Mouse (Mus musculus): Measurements from ENCODE around the gene Ahcy. TPM values are rescaled to one million over a fixed set of nuclear protein-coding genes. Genes with fewer than 3 reads are reported as not detected.
A peak's percentile ranks its signal among the peaks of the same experiment; 100 is the strongest.

The Ahcy gene
- polyA plus RNA-seq, 1 experiment from 2014 or later = 49.3 TPM

GRCm38 (mm10) chr2:155090909-155091742 lies 16.8 kb upstream of the Ahcy start:
- ATAC-seq (ENCODE audit: low FRiP score, low read depth) = no peak
- 71% methylated on average over 13 of the region's 13 CpGs for WGBS

GRCm38 (mm10) chr2:155088264-155088663 lies 14.0 kb upstream of the Ahcy start:
- no peak overlapping the region for H3K27ac ChIP-seq
- WGBS = 84% methylated on average over 6 of the region's 6 CpGs
- no peak overlapping the region for H3K4me3 ChIP-seq
- ATAC-seq (ENCODE audit: low FRiP score, low read depth) = no peak
- H3K9me3 ChIP-seq = no peaks in the 10 kb centered on the region
- no peaks in the 10 kb centered on the region for H3K36me3 ChIP-seq
- H3K9ac ChIP-seq = no peak overlapping the region
- no peaks in the 10 kb centered on the region for H3K27me3 ChIP-seq (replicated peaks)
- H3K4me2 ChIP-seq (replicated peaks) = no peak overlapping the region
- H3K4me1 ChIP-seq = no peaks in the 10 kb centered on the region

More at GRCm38 (mm10) chr2:155090909-155091742, 16.8 kb upstream of the Ahcy start:
- no peak overlapping the region for H3K4me3 ChIP-seq
- H3K9me3 ChIP-seq = no peaks in the 10 kb centered on the region
- no peaks in the 10 kb centered on the region for H3K27me3 ChIP-seq (replicated peaks)
- no peak overlapping the region for H3K4me2 ChIP-seq (replicated peaks)
- no peak overlapping the region for H3K27ac ChIP-seq
- H3K9ac ChIP-seq = no peak overlapping the region
- H3K4me1 ChIP-seq = no peaks in the 10 kb centered on the region
- no peaks in the 10 kb centered on the region for H3K36me3 ChIP-seq

- Histone ChIP-seq H3K27ac (no peak overlapping the region), H3K9ac (no peak overlapping the region), H3K27me3 (replicated peaks) (no peaks in the 10 kb centered on the region), H3K4me2 (replicated peaks) (no peak overlapping the region), H3K36me3 (no peaks in the 10 kb centered on the region), H3K4me1 (no peaks in the 10 kb centered on the region), H3K9me3 (no peaks in the 10 kb centered on the region), H3K4me3 (no peak overlapping the region)
- 92% methylated on average over 5 of the region's 5 CpGs for WGBS
- ATAC-seq (ENCODE audit: low FRiP score, low read depth) = no peak
Measured at GRCm38 (mm10) chr2:155086328-155086727, 12.0 kb upstream of the Ahcy start.

- WGBS = 86% methylated on average over 5 of the region's 5 CpGs
- H3K27me3 ChIP-seq (replicated peaks) = no peaks in the 10 kb centered on the region
- H3K4me1 ChIP-seq = no peaks in the 10 kb centered on the region
- no peaks in the 10 kb centered on the region for H3K9me3 ChIP-seq
- H3K36me3 ChIP-seq = no peaks in the 10 kb centered on the region
- no peak overlapping the region for H3K4me2 ChIP-seq (replicated peaks)
- ATAC-seq (ENCODE audit: low FRiP score, low read depth) = no peak
- H3K27ac ChIP-seq = no peak overlapping the region
- no peak overlapping the region for H3K9ac ChIP-seq
- H3K4me3 ChIP-seq = no peak overlapping the region
Measured at GRCm38 (mm10) chr2:155084546-155084945, 10.2 kb upstream of the Ahcy start.

- Histone ChIP-seq H3K4me1 (no peaks in the 10 kb centered on the region), H3K9me3 (no peaks in the 10 kb centered on the region), H3K36me3 (no peaks in the 10 kb centered on the region), H3K9ac (no peak overlapping the region), H3K4me2 (replicated peaks) (no peak overlapping the region), H3K27ac (no peak overlapping the region), H3K27me3 (replicated peaks) (no peaks in the 10 kb centered on the region), H3K4me3 (no peak overlapping the region)
- 19% methylated on average over 8 of the region's 8 CpGs for WGBS
- no peak; the same call in 1 of the 2 replicates for ATAC-seq (ENCODE audit: low FRiP score, low read depth)
Measured at GRCm38 (mm10) chr2:155082121-155082803, 8.0 kb upstream of the Ahcy start.

GRCm38 (mm10) chr2:155081056-155081455 lies 6.8 kb upstream of the Ahcy start:
- Histone ChIP-seq H3K9me3 (no peaks in the 10 kb centered on the region), H3K27me3 (replicated peaks) (no peaks in the 10 kb centered on the region), H3K36me3 (no peaks in the 10 kb centered on the region), H3K4me3 (no peak overlapping the region), H3K9ac (no peak overlapping the region), H3K4me1 (no peaks in the 10 kb centered on the region), H3K4me2 (replicated peaks) (no peak overlapping the region), H3K27ac (no peak overlapping the region)
- ATAC-seq (ENCODE audit: low FRiP score, low read depth) = no peak
- 96% methylated on average over 3 of the region's 3 CpGs for WGBS

GRCm38 (mm10) chr2:155080179-155080530 lies 5.9 kb upstream of the Ahcy start:
- Histone ChIP-seq H3K27me3 (replicated peaks) (no peaks in the 10 kb centered on the region), H3K4me3 (no peak overlapping the region), H3K27ac (no peak overlapping the region), H3K4me1 (peaks cover 3% of the 10 kb centered on the region; the same call in 1 of the 2 replicates), H3K9me3 (no peaks in the 10 kb centered on the region), H3K36me3 (no peaks in the 10 kb centered on the region), H3K4me2 (replicated peaks) (no peak overlapping the region), H3K9ac (no peak overlapping the region)
- ATAC-seq (ENCODE audit: low FRiP score, low read depth) = no peak
- 74% methylated on average over 4 of the region's 4 CpGs for WGBS

- ATAC-seq (ENCODE audit: low FRiP score, low read depth) = no peak
Measured at GRCm38 (mm10) chr2:155079500-155080178, 5.3 kb upstream of the Ahcy start.

GRCm38 (mm10) chr2:155075649-155076048 lies 1.4 kb upstream of the Ahcy start:
- no peak overlapping the region for H3K4me3 ChIP-seq
- H3K27me3 ChIP-seq (replicated peaks) = no peaks in the 10 kb centered on the region
- no peak overlapping the region for H3K27ac ChIP-seq
- H3K36me3 ChIP-seq = no peaks in the 10 kb centered on the region
- no peak for ATAC-seq (ENCODE audit: low FRiP score, low read depth)
- WGBS = 86% methylated on average over 6 of the region's 6 CpGs
- H3K9ac ChIP-seq = no peak overlapping the region
- H3K9me3 ChIP-seq = no peaks in the 10 kb centered on the region
- no peak overlapping the region for H3K4me2 ChIP-seq (replicated peaks)
- H3K4me1 ChIP-seq = peaks cover 24% of the 10 kb centered on the region

More at GRCm38 (mm10) chr2:155079500-155080178, 5.3 kb upstream of the Ahcy start:
- H3K36me3 ChIP-seq = no peaks in the 10 kb centered on the region
- H3K4me1 ChIP-seq = peaks cover 9% of the 10 kb centered on the region
- no peak overlapping the region for H3K4me2 ChIP-seq (replicated peaks)
- H3K9me3 ChIP-seq = no peaks in the 10 kb centered on the region
- no peaks in the 10 kb centered on the region for H3K27me3 ChIP-seq (replicated peaks)
- no peak overlapping the region for H3K4me3 ChIP-seq
- H3K27ac ChIP-seq = no peak overlapping the region
- H3K9ac ChIP-seq = no peak overlapping the region
- 28% methylated on average over 7 of the region's 7 CpGs for WGBS

- H3K4me1 ChIP-seq = peaks cover 24% of the 10 kb centered on the region
- H3K4me3 ChIP-seq = peak overlapping the region; percentile 67
- peak overlapping the region; percentile 80 for H3K4me2 ChIP-seq (replicated peaks)
- 17% methylated on average over 12 of the region's 12 CpGs for WGBS
- H3K9me3 ChIP-seq = no peaks in the 10 kb centered on the region
- H3K9ac ChIP-seq = peak overlapping the region; percentile 80
- H3K27me3 ChIP-seq (replicated peaks) = no peaks in the 10 kb centered on the region
- H3K36me3 ChIP-seq = no peaks in the 10 kb centered on the region
- no peak overlapping the region for H3K27ac ChIP-seq
- peak; percentile 18; the same call in 1 of the 2 replicates for ATAC-seq (ENCODE audit: low FRiP score, low read depth)
Measured at GRCm38 (mm10) chr2:155074766-155075330, 551 bp upstream of the Ahcy start.

GRCm38 (mm10) chr2:155073347-155073746 lies 950 bp downstream of the Ahcy start:
- Histone ChIP-seq H3K36me3 (peaks cover 3% of the 10 kb centered on the region; the same call in 1 of the 2 replicates), H3K27me3 (replicated peaks) (no peaks in the 10 kb centered on the region), H3K27ac (no peak overlapping the region), H3K4me3 (peak overlapping the region; percentile 67), H3K4me1 (peaks cover 24% of the 10 kb centered on the region), H3K9me3 (no peaks in the 10 kb centered on the region), H3K4me2 (replicated peaks) (peak overlapping the region; percentile 80), H3K9ac (peak overlapping the region; percentile 80)
- WGBS = 27% methylated on average over 3 of the region's 3 CpGs
- no peak; the same call in 1 of the 2 replicates for ATAC-seq (ENCODE audit: low FRiP score, low read depth)

Measured in neural tube, embryonic 12.5 days (tissue).